Mouse (Mus musculus): Measurements from ENCODE around the gene Tfr2. TPM values are rescaled to one million over a fixed set of nuclear protein-coding genes. Genes with fewer than 3 reads are reported as not detected.

Tfr2 gene
- polyA plus RNA-seq, 1 experiment from 2014 or later = 6.4 TPM

- ATAC-seq (ENCODE audit: low FRiP score, low read depth) = no peak
- peaks cover 20% of the 10 kb centered on the region for H3K4me1 ChIP-seq (replicated peaks)
- 38% methylated on average over 21 of the region's 30 CpGs for WGBS
- no peak overlapping the region for H3K27ac ChIP-seq (replicated peaks)
- H3K4me3 ChIP-seq = peak overlapping the region; percentile 8; the same call in 1 of the 2 replicates
- no peaks in the 10 kb centered on the region for H3K27me3 ChIP-seq
- H3K9me3 ChIP-seq = no peaks in the 10 kb centered on the region
- H3K9ac ChIP-seq = no peak overlapping the region
- no peaks in the 10 kb centered on the region for H3K36me3 ChIP-seq
- peak overlapping the region; percentile 35 for H3K4me2 ChIP-seq
Observed at GRCm38 (mm10) chr5:137596601-137597261, 27.1 kb downstream of the Tfr2 start.

GRCm38 (mm10) chr5:137597625-137598024, 28.0 kb downstream of the Tfr2 start:
- H3K9me3 ChIP-seq = no peaks in the 10 kb centered on the region
- H3K4me2 ChIP-seq = no peak overlapping the region
- H3K27me3 ChIP-seq = no peaks in the 10 kb centered on the region
- no peak overlapping the region for H3K9ac ChIP-seq
- H3K4me1 ChIP-seq (replicated peaks) = peaks cover 26% of the 10 kb centered on the region
- WGBS = 96% methylated on average over 6 of the region's 6 CpGs
- no peak overlapping the region for H3K27ac ChIP-seq (replicated peaks)
- no peaks in the 10 kb centered on the region for H3K36me3 ChIP-seq
- no peak overlapping the region for H3K4me3 ChIP-seq
- no peak for ATAC-seq (ENCODE audit: low FRiP score, low read depth)

GRCm38 (mm10) chr5:137598100-137598826, 28.6 kb downstream of the Tfr2 start:
- 77% methylated on average over 2 of the region's 2 CpGs for WGBS
- no peaks in the 10 kb centered on the region for H3K36me3 ChIP-seq

GRCm38 (mm10) chr5:137599600-137599999, 30.0 kb downstream of the Tfr2 start:
- no peak overlapping the region; the same call in 1 of the 2 replicates for H3K27ac ChIP-seq (replicated peaks)
- WGBS = 70% methylated on average over 9 of the region's 9 CpGs
- no peaks in the 10 kb centered on the region for H3K36me3 ChIP-seq
- H3K27me3 ChIP-seq = no peaks in the 10 kb centered on the region
- H3K9me3 ChIP-seq = no peaks in the 10 kb centered on the region
- peaks cover 27% of the 10 kb centered on the region for H3K4me1 ChIP-seq (replicated peaks)
- peak overlapping the region; percentile 87 for H3K4me3 ChIP-seq
- H3K4me2 ChIP-seq = peak overlapping the region; percentile 97
- no peak for ATAC-seq (ENCODE audit: low FRiP score, low read depth)
- peak overlapping the region; percentile 91 for H3K9ac ChIP-seq

More at GRCm38 (mm10) chr5:137598100-137598826, 28.6 kb downstream of the Tfr2 start:
- H3K4me1 ChIP-seq (replicated peaks) = peaks cover 27% of the 10 kb centered on the region
- no peak overlapping the region for H3K9ac ChIP-seq
- no peak overlapping the region for H3K4me3 ChIP-seq
- H3K27ac ChIP-seq (replicated peaks) = no peak overlapping the region
- H3K9me3 ChIP-seq = no peaks in the 10 kb centered on the region
- ATAC-seq (ENCODE audit: low FRiP score, low read depth) = no peak
- no peaks in the 10 kb centered on the region for H3K27me3 ChIP-seq
- no peak overlapping the region for H3K4me2 ChIP-seq

- Histone ChIP-seq H3K4me3 (peak overlapping the region; percentile 87), H3K36me3 (no peaks in the 10 kb centered on the region), H3K27me3 (no peaks in the 10 kb centered on the region), H3K4me2 (peak overlapping the region; percentile 97), H3K9me3 (no peaks in the 10 kb centered on the region), H3K9ac (peak overlapping the region; percentile 91), H3K27ac (replicated peaks) (peak overlapping the region; percentile 89), H3K4me1 (replicated peaks) (peaks cover 27% of the 10 kb centered on the region)
- WGBS = 2% methylated on average over 19 of the region's 19 CpGs
- ATAC-seq (ENCODE audit: low FRiP score, low read depth) = no peak
Observed at GRCm38 (mm10) chr5:137600281-137600618, 30.6 kb downstream of the Tfr2 start.

- Histone ChIP-seq H3K4me3 (peak within 1 kb of the TSS; percentile 87), H3K27ac (replicated peaks) (peak within 1 kb of the TSS; percentile 89), H3K36me3 (no peaks in the 10 kb centered on the region), H3K4me1 (replicated peaks) (peaks cover 27% of the 10 kb centered on the region), H3K9me3 (no peaks in the 10 kb centered on the region), H3K27me3 (no peaks in the 10 kb centered on the region), H3K9ac (peak within 1 kb of the TSS; percentile 91), H3K4me2 (peak within 1 kb of the TSS; percentile 97)
- ATAC-seq (ENCODE audit: low FRiP score, low read depth) = peak; percentile 96
- under 1% methylated on average over 41 of the region's 41 CpGs for WGBS
Observed at GRCm38 (mm10) chr5:137600619-137601364, 31.2 kb downstream of the Tfr2 start, which contains the start of gene Mospd3. Mospd3 (minus strand) TSS chr5:137601058.

- H3K4me1 ChIP-seq (replicated peaks) = peaks cover 27% of the 10 kb centered on the region
Observed at GRCm38 (mm10) chr5:137601365-137601729, 31.7 kb downstream of the Tfr2 start.

GRCm38 (mm10) chr5:137607860-137608653, 38.4 kb downstream of the Tfr2 start:
- Histone ChIP-seq H3K9ac (0 out of 2 replicates have a peak overlapping the region, but pooled peaks have one; percentile 4), H3K4me3 (peak overlapping the region; percentile 12; the same call in 1 of the 2 replicates)

More at GRCm38 (mm10) chr5:137601365-137601729, 31.7 kb downstream of the Tfr2 start:
- ATAC-seq (ENCODE audit: low FRiP score, low read depth) = no peak
- Histone ChIP-seq H3K9ac (peak overlapping the region; percentile 32), H3K4me2 (peak overlapping the region; percentile 97), H3K27me3 (no peaks in the 10 kb centered on the region), H3K36me3 (no peaks in the 10 kb centered on the region), H3K4me3 (peak overlapping the region; percentile 87), H3K27ac (replicated peaks) (0 out of 2 replicates have a peak overlapping the region, but pooled peaks have one; percentile 7), H3K9me3 (no peaks in the 10 kb centered on the region)
- WGBS = under 1% methylated on average over 22 of the region's 22 CpGs

GRCm38 (mm10) chr5:137608654-137609190, 39.1 kb downstream of the Tfr2 start:
- Histone ChIP-seq H3K9me3 (no peaks in the 10 kb centered on the region), H3K36me3 (no peaks in the 10 kb centered on the region), H3K4me3 (peak overlapping the region; percentile 12; the same call in 1 of the 2 replicates), H3K27me3 (peaks cover 18% of the 10 kb centered on the region), H3K4me1 (replicated peaks) (peaks cover 12% of the 10 kb centered on the region), H3K4me2 (peak overlapping the region; percentile 37), H3K9ac (0 out of 2 replicates have a peak overlapping the region, but pooled peaks have one; percentile 4), H3K27ac (replicated peaks) (no peak overlapping the region)
- WGBS = 20% methylated on average over 22 of the region's 23 CpGs
- ATAC-seq (ENCODE audit: low FRiP score, low read depth) = no peak

More at GRCm38 (mm10) chr5:137607860-137608653, 38.4 kb downstream of the Tfr2 start:
- no peak; the same call in 1 of the 2 replicates for ATAC-seq (ENCODE audit: low FRiP score, low read depth)
- no peaks in the 10 kb centered on the region for H3K9me3 ChIP-seq
- H3K36me3 ChIP-seq = no peaks in the 10 kb centered on the region
- no peak overlapping the region for H3K27ac ChIP-seq (replicated peaks)
- 14% methylated on average over 26 of the region's 26 CpGs for WGBS
- peaks cover 12% of the 10 kb centered on the region for H3K4me1 ChIP-seq (replicated peaks)
- H3K27me3 ChIP-seq = peaks cover 18% of the 10 kb centered on the region
- peak overlapping the region; percentile 37 for H3K4me2 ChIP-seq

GRCm38 (mm10) chr5:137609292-137609691, 39.7 kb downstream of the Tfr2 start:
- Histone ChIP-seq H3K4me2 (no peak overlapping the region), H3K9ac (no peak overlapping the region), H3K36me3 (no peaks in the 10 kb centered on the region), H3K9me3 (no peaks in the 10 kb centered on the region), H3K4me3 (no peak overlapping the region), H3K27me3 (peaks cover 18% of the 10 kb centered on the region), H3K27ac (replicated peaks) (no peak overlapping the region), H3K4me1 (replicated peaks) (peaks cover 12% of the 10 kb centered on the region)
- no peak for ATAC-seq (ENCODE audit: low FRiP score, low read depth)
- WGBS = 66% methylated on average over 3 of the region's 3 CpGs

- H3K27me3 ChIP-seq = peaks cover 18% of the 10 kb centered on the region
- no peak for ATAC-seq (ENCODE audit: low FRiP score, low read depth)
- no peak overlapping the region for H3K4me2 ChIP-seq
- no peak overlapping the region for H3K4me3 ChIP-seq
- H3K36me3 ChIP-seq = no peaks in the 10 kb centered on the region
- WGBS = 85% methylated on average over 4 of the region's 4 CpGs
- H3K4me1 ChIP-seq (replicated peaks) = peaks cover 12% of the 10 kb centered on the region
- no peak overlapping the region for H3K9ac ChIP-seq
- H3K9me3 ChIP-seq = no peaks in the 10 kb centered on the region
- H3K27ac ChIP-seq (replicated peaks) = no peak overlapping the region
Observed at GRCm38 (mm10) chr5:137610056-137610455, 40.4 kb downstream of the Tfr2 start.

Data from hindbrain, embryonic 15.5 days (tissue).